Mouse (Mus musculus): ENCODE measurements around the gene Hist2h3b. TPM values are rescaled to one million over a fixed set of nuclear protein-coding genes. Genes with fewer than 3 reads are reported as not detected.

Gene Hist2h3b
- total and polyA plus RNA-seq, 3 experiments = 12.1 to 1,421 (median 39.4) TPM

DNA sequence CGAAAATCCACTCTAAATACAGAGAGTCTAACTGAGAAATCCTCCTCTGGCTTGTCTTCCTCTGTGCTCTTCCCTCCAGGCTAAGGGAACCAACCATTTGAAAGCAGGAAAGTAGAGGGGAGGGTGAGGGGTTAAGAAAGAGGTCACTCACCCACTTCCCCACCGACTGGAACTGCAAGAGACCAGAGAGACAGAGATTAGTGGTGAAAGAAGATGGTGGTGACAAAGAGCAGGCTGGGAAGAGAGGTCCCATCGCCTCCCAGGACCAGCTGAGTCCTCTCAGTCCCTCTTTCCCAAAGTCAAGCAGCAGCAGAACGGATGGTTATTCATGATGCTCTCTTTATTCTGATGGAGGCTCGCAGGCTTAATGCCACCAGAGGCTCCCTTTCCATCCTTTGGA is 24.9 kb downstream of the Hist2h3b start:
- dilution Hi-C loops (cut with MboI; ENCODE audit: extremely low pct_ligation_motif_present, extremely low pct_unique_long_range_greater_than_20kb, low sequenced_read_pairs) = no loop called here

DNA sequence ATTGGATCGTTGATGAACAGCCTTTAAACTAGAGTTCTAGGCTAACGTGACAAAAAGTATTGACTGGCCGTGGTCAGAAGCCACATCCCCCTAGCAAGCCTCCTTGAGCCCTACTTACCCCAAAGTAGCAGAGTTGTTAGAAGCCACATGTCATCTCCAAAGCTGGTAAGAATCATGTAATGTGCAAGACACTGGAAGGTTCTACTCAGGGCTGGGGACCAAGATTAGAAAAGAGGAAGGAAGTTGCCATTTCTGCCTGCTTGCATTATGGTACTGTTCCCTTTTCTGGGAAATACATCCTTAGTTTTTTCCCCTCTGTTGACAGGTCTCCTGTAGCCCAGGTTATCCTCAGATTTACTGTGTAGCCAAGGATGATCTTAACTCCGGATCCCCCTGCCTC is 25.3 kb downstream of the Hist2h3b start, which contains the start of gene Fcgr1:
Fcgr1 (minus strand) TSS at position 183 of the 400 bp plus-strand sequence.
- Histone ChIP-seq H3K4me3 (replicated peaks in 1 of 3; ENCODE audit: low read depth in 2 of 3, low read length in 2 of 3, poor library complexity in 1 of 3) (no peak within 1 kb of the TSS), H3K27me3 (replicated peaks) (peaks cover 8% of the 10 kb centered on the region), H3K4me1 (ENCODE audit: control insufficient read depth in 1 of 2, insufficient read depth in 2 of 2) (peaks cover 7 to 12% of the 10 kb centered on the region in 2 experiments), H3K27ac (ENCODE audit: insufficient read depth, low read depth) (no peak within 1 kb of the TSS), H3K9me3 (replicated peaks; ENCODE audit: low read length) (peaks cover 2% of the 10 kb centered on the region), H3K36me3 (replicated peaks in 1 of 2; ENCODE audit: control insufficient read depth in 1 of 2, insufficient read depth in 1 of 2, low read length in 1 of 2) (no peaks in the 10 kb centered on the region), H3K79me2 (replicated peaks; ENCODE audit: control insufficient read depth, extremely low read depth, insufficient read depth, poor library complexity, severe bottlenecking) (no peaks in the 10 kb centered on the region), H3K4me2 (ENCODE audit: insufficient read depth, low read depth, poor library complexity, severe bottlenecking) (no peak within 1 kb of the TSS), H3K9ac (ENCODE audit: insufficient read depth, low read depth) (no peak within 1 kb of the TSS)
- dilution Hi-C loops (cut with MboI; ENCODE audit: extremely low pct_ligation_motif_present, extremely low pct_unique_long_range_greater_than_20kb, low sequenced_read_pairs) = no loop called here
- in situ Hi-C loops (cut with MboI; ENCODE audit: low pct_ligation_motif_present, low pct_unique_long_range_greater_than_20kb, low sequenced_read_pairs) = loop anchor here (25.0 kb wide), 1 partner anchor 244 kb away; the partner anchor contains the start of gene Hfe2
- no peak for DNase-seq (ENCODE audit: extremely low read depth)
- no peak for TF ChIP-seq RAD21 (IDR thresholded peaks at IDR 0.05; ENCODE audit: low read depth, low read length)
- no peak for TF ChIP-seq IRF4 (IDR thresholded peaks at IDR 0.05; ENCODE audit: low read depth, low read length)
- no peak for TF ChIP-seq MAFK (IDR thresholded peaks at IDR 0.05; ENCODE audit: insufficient replicate concordance, low read length)
- TF ChIP-seq E2F4 (IDR thresholded peaks at IDR 0.05; ENCODE audit: insufficient replicate concordance, low read depth, low read length) = no peak
- no peak for TF ChIP-seq ETS1 (conservative IDR thresholded peaks at IDR 0.05; ENCODE audit: low read depth, low read length)
- TF ChIP-seq USF1 (IDR thresholded peaks at IDR 0.05; ENCODE audit: low read depth, low read length) = no peak

More for the DNA sequence above, 24.9 kb downstream of the Hist2h3b start:
- Histone ChIP-seq H3K4me3 (replicated peaks in 1 of 3; ENCODE audit: low read depth in 2 of 3, low read length in 2 of 3, poor library complexity in 1 of 3) (no peak overlapping the region), H3K9me3 (replicated peaks; ENCODE audit: low read length) (no peaks in the 10 kb centered on the region), H3K4me1 (ENCODE audit: control insufficient read depth in 1 of 2, insufficient read depth in 2 of 2) (peaks cover 7 to 12% of the 10 kb centered on the region in 2 experiments), H3K27me3 (replicated peaks) (peaks cover 4% of the 10 kb centered on the region), H3K9ac (ENCODE audit: insufficient read depth, low read depth) (no peak overlapping the region), H3K36me3 (replicated peaks in 1 of 2; ENCODE audit: control insufficient read depth in 1 of 2, insufficient read depth in 1 of 2, low read length in 1 of 2) (no peaks in the 10 kb centered on the region), H3K79me2 (replicated peaks; ENCODE audit: control insufficient read depth, extremely low read depth, insufficient read depth, poor library complexity, severe bottlenecking) (no peaks in the 10 kb centered on the region), H3K4me2 (ENCODE audit: insufficient read depth, low read depth, poor library complexity, severe bottlenecking) (no peak overlapping the region), H3K27ac (ENCODE audit: insufficient read depth, low read depth) (no peak overlapping the region)
- in situ Hi-C loops (cut with MboI; ENCODE audit: low pct_ligation_motif_present, low pct_unique_long_range_greater_than_20kb, low sequenced_read_pairs) = loop anchor here (25.0 kb wide), 1 partner anchor 244 kb away; the partner anchor contains the start of gene Hfe2
- no peak for TF ChIP-seq CHD2 (IDR thresholded peaks at IDR 0.05; ENCODE audit: low read length)
- no peak for TF ChIP-seq ZNF384 (IDR thresholded peaks at IDR 0.05; ENCODE audit: low read depth, low read length)
- TF ChIP-seq MXI1 (IDR thresholded peaks at IDR 0.05; ENCODE audit: low read depth, low read length) = no peak
- no peak for TF ChIP-seq IRF4 (IDR thresholded peaks at IDR 0.05; ENCODE audit: low read depth, low read length)
- no peak for DNase-seq (ENCODE audit: extremely low read depth)

DNA sequence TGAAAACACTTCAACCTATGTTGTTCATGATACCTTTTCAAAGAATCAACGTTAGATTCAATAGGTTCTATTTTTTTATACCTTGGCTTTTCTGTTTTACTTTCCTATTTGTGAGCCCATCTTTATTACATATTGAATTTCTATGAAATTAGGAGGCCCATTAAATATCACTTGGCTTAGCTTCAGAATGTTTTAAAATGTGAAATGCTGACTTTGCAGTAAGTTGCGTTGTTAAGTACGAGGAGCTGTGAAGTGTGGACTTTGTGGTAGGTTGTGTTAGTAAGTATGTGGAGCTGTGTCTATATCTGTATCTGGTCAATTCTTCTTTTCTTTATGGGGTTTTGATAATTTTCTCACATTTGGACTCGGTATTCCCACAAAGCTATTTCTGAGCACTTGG is 29.9 kb downstream of the Hist2h3b start:
- peaks cover 16 to 24% of the 10 kb centered on the region in 2 experiments for H3K4me1 ChIP-seq (ENCODE audit: control insufficient read depth in 1 of 2, insufficient read depth in 2 of 2)
- DNase-seq (ENCODE audit: extremely low read depth) = no peak
- no peak for TF ChIP-seq ELF1 (IDR thresholded peaks at IDR 0.05; ENCODE audit: low read depth, low read length)
- no peak for TF ChIP-seq ZNF384 (IDR thresholded peaks at IDR 0.05; ENCODE audit: low read depth, low read length)
- no peak for TF ChIP-seq HCFC1 (IDR thresholded peaks at IDR 0.05; ENCODE audit: low read depth, low read length)
- TF ChIP-seq GABPA (IDR thresholded peaks at IDR 0.05; ENCODE audit: insufficient replicate concordance, low read depth, low read length) = no peak
- TF ChIP-seq POLR2A (IDR thresholded peaks at IDR 0.05; ENCODE audit: low read depth, low read length) = no peak
- H3K79me2 ChIP-seq (replicated peaks; ENCODE audit: control insufficient read depth, extremely low read depth, insufficient read depth, poor library complexity, severe bottlenecking) = no peaks in the 10 kb centered on the region
- H3K27ac ChIP-seq (ENCODE audit: insufficient read depth, low read depth) = no peak overlapping the region
- in situ Hi-C loops (cut with MboI; ENCODE audit: low pct_ligation_motif_present, low pct_unique_long_range_greater_than_20kb, low sequenced_read_pairs) = loop anchor here (25.0 kb wide), 1 partner anchor 239 kb away; the partner anchor contains the start of gene Hfe2
- no peak overlapping the region for H3K9ac ChIP-seq (ENCODE audit: insufficient read depth, low read depth)
- H3K36me3 ChIP-seq (replicated peaks in 1 of 2; ENCODE audit: control insufficient read depth in 1 of 2, insufficient read depth in 1 of 2, low read length in 1 of 2) = no peaks in the 10 kb centered on the region
- no peak overlapping the region for H3K4me2 ChIP-seq (ENCODE audit: insufficient read depth, low read depth, poor library complexity, severe bottlenecking)
- dilution Hi-C loops (cut with MboI; ENCODE audit: extremely low pct_ligation_motif_present, extremely low pct_unique_long_range_greater_than_20kb, low sequenced_read_pairs) = no loop called here
- H3K9me3 ChIP-seq (replicated peaks; ENCODE audit: low read length) = peaks cover 3% of the 10 kb centered on the region
- no peak overlapping the region for H3K4me3 ChIP-seq (replicated peaks in 1 of 3; ENCODE audit: low read depth in 2 of 3, low read length in 2 of 3, poor library complexity in 1 of 3)
- H3K27me3 ChIP-seq (replicated peaks) = peaks cover 26% of the 10 kb centered on the region

All from CH12.LX (cell line).